Mouse (Mus musculus) heart, adult 18-20 months (tissue): ENCODE results near the gene Ptgs1. TPM values are rescaled to one million over a fixed set of nuclear protein-coding genes. Genes with fewer than 3 reads are reported as not detected.

Experiments used
- DNase-seq, 2 experiments: peaks; one replicate each; pipeline ENCODE4 v3.0.0; 2021 to 2022; ENCODE audit warnings: mixed read lengths in 1 of 2
- total RNA-seq, 2 experiments: library from RNA; stranded (reverse); gene quantifications; 2 replicates each; pipeline ENCODE4 v1.2.3; 2021

Gene Ptgs1
- total RNA-seq, 2 experiments from 2014 or later: 12.4 to 16.1 TPM

DNA sequence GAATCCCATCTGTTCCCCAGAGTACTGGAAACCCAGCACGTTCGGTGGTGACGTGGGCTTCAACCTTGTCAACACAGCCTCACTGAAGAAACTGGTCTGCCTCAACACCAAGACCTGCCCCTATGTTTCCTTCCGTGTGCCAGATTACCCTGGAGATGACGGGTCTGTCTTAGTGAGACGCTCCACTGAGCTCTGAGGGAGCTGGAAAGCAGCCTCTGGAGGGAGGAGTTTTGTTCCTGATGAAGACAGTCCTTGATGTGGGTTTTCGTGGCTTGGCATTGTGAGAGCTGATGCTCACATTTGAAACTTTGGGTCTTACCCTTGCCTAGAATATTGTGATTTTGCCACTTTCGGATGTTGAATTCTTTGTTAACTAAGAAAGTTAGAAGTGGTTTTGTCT is 20.9 kb downstream of the Ptgs1 start:
- DNase-seq: no peak

DNA sequence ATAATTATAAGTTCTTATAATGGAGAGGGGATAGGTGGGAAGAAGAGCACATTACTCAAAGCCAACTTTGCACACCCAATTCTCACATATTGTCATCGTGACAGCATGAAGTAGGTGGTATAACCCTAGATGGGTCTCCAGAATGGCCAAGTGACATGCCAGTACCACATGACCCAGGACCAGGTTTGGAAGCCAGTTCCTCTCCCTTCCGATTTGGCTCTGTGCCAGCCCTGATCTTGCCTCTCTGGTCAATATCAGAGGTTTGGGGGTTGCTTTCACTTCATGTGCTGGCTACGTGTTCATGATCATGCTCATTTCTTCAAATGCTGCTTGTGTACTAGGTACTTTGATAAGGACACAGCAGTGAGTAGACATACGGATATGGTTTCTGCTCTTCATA is 22.3 kb downstream of the Ptgs1 start:
- no peak for DNase-seq

GRCm38 (mm10) chr2:36254445-36254844 is 24.2 kb downstream of the Ptgs1 start:
- DNase-seq: no peak

- DNase-seq: no peak
These were observed 26.7 kb downstream of the Ptgs1 start for GRCm38 (mm10) chr2:36256931-36257330.

DNA sequence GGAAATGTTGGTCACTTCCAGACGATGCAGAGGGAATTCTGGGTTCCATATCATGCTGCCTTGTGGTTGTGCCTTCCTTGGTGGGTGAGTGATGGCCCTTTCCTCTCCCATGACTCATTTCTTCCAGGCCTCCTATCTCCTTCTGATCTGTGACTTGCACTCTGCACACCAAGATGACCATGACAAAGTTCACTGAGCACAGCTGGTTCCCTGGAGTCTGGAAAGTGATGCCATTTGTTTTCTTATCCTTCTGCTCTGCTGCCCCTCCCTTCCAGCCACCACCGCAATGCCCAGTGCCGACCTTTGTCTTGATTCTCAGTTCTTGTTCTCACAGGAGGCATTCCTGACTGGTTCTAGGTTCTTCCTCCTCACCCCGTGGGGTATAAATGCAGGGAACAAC is 29.2 kb downstream of the Ptgs1 start:
- DNase-seq: no peak

GRCm38 (mm10) chr2:36259798-36260540 is 29.7 kb downstream of the Ptgs1 start:
- no peak for DNase-seq

DNA sequence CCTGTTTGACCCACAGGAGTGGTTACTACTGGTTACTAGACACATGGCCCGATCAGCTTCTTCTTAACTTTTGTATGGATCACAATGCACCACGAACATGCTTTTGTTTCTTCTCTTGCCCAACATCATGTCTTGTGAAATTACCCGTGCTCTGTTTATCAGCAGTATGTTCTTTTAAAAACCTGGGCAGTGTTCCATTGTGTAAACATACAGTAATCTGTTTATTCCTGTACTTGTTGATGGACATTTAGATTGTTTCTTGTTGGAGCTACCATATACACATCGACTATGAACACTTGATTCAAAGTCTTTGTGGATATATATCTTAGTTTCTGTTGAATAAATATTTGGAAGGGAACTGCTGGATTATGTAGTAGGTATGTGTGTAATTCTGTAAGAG is 31.8 kb downstream of the Ptgs1 start:
- no peak for DNase-seq

- no peak for DNase-seq
These were observed 39.2 kb downstream of the Ptgs1 start for GRCm38 (mm10) chr2:36269458-36269857.

DNA sequence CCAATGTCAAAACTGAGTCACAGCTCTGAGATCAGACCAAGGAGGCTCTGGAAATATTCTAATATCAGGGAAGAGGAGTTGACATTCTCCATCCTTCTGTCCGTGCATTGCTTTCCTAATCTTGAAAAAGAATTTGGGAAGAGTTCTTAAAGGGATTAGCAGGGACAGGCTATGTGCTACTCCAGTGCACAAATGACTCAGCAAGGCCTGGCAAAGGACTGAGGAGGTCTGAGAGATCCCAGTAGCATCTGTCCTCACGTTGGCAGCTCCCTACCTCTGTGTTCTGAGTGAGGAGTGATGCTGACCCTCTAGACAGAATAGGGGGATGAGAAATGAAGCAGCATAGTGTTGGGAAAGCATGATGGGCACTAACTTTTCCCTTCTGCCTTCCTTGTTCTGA is 40.0 kb downstream of the Ptgs1 start:
- DNase-seq: no peak

- no peak for DNase-seq
These were observed 40.9 kb downstream of the Ptgs1 start for GRCm38 (mm10) chr2:36271085-36271484.

DNA sequence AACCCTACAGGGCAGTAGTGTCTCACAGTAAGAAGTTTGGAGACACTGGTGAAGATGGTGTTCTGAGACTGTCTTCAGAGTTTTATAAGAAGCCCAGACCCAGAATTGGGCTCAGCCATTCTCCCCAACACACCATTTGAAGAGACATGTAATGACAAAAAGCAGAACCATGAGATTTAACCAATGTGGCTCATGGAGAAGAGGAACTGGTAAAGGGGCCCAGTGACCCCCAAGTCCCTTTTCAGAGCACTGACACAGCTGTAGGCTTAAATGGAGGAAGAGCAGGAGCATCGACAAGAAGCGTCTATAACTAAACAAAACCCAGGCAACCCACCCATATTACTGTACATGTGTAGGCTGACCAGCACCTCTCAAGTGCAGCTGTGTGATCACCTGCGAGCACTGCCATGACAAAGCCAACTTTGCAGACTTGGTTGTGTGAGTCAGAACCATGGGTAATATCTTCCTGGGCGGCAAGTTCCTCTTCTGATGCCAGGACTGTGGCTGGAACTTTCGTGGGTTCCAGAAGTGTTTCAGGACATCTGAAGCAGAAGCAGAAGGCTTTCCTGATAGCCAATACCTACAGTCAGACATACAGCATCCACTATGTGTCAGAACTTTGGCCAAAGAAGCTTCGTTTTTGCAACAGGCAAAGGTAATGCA is 42.2 kb downstream of the Ptgs1 start:
- peak in 1 of 2 experiments; percentile 4 for DNase-seq

DNA sequence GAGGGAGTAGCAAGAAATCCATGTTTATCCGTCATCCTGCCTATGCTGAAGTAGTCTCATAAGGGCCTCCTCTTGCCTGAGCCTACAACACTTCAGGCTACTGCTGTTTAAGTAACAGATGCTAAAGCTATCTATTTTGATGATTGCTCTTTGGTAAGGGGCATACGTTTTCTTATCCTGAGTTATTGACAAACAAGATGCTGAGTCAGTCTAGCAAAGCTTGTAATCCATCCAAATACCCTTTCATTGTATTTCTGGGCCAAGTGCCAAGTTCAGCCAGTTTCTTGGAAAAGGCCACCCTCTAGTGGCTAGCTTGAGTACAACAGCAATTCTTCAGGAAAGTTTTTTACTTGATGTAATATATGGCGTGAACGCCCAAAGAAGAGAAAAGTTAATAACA is 46.2 kb downstream of the Ptgs1 start:
- DNase-seq: peak; percentile 62 to 87

DNA sequence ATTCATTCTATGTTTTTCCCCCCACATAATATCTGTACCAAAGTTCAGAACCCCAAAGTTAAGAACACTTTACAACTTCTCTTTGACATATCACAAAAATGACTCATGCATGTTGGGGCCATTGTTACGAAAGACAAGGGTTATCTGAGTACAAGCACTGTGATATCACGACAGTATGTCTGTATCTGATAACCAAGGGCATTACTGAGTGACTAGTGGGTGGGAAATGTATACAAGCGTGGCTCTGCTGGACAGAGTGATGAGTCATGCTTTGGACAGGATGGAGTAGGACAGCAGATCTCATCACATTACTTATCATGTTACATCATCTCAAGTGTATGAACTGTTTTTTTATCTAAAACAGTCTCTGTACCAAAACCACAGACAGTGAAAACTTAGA is 48.5 kb downstream of the Ptgs1 start:
- no peak for DNase-seq

DNA sequence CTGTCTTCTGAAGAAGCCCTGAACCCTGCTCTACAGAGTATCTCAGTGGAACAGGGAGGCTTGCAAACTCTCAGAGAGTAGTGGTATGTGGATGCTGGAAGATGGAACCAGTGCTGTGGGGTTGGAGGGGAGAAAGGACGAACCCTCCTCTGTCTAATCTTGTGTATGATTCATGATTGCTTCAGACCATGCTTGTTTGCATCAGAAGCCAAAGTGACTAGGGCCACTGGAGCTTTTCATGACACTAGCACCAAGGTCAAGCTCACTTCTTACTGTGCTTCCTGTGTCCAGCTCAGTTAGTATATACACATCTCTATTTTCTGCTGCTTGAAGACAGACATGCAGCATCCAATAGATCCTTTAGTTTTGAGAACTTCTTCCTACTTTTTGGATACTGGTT is 50.9 kb downstream of the Ptgs1 start:
- DNase-seq: no peak

DNA sequence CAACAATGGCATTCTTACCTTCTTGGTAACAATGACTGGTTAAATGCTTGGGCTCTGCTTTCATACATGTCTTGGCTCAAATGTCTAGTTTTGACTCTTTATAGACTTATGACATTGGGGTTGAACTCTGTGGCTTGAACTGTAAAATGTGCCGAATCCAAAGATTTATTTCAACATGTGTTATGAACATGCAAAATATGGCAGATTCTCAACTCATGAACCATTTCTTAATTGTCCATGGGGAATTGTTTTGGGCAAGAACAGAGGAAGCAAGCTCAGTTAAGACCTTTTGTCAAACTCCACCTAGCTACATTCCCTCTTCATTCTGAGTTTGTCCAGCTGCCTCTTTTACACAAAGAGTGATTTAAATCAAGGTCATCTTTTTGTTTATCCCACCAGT is 52.1 kb downstream of the Ptgs1 start:
- DNase-seq: no peak

Other genes with a start within 250 kb of the Ptgs1 start
- gene Ndufa8, start 181.0 kb upstream of the Ptgs1 start, total RNA-seq: 100 to 1,000 TPM; 687 to 800 TPM
- gene Morn5, start 181.0 kb upstream of the Ptgs1 start, total RNA-seq: not detected
- gene Lhx6, start 125.0 kb upstream of the Ptgs1 start, total RNA-seq: 1 to 10 TPM; 1.6 to 1.7 TPM
- gene Mrrf, start 94.0 kb upstream of the Ptgs1 start, total RNA-seq: 10 to 100 TPM; 38.6 to 44.5 TPM
- gene Rbm18, start 93.7 kb upstream of the Ptgs1 start, total RNA-seq: 10 to 100 TPM; 34.5 to 34.9 TPM
- gene Olfr338, start 143.1 kb downstream of the Ptgs1 start, total RNA-seq: not detected
- not detected for gene Olfr339, start 188.5 kb downstream of the Ptgs1 start, total RNA-seq
- gene Olfr340, start 222.2 kb downstream of the Ptgs1 start, total RNA-seq: not detected